Mouse (Mus musculus) hindbrain, embryonic 14.5 days (tissue): ENCODE data around the gene Gtsf1l. TPM values are rescaled to one million over a fixed set of nuclear protein-coding genes. Genes with fewer than 3 reads are reported as not detected.

ENCODE experiments used
- ATAC-seq: fragments of 200-750 bp; cut with Nextera tagmentation; 2 replicates; pipeline ENCODE4 v1.8.0; 2017; ENCODE audit warnings: moderate number of reproducible peaks, mild to moderate bottlenecking, moderate TSS enrichment, moderate library complexity; ENCODE audit not compliant: low FRiP score
- DNase-seq: peaks from one replicate; pipeline ENCODE4 v3.0.0-alpha.2; 2015; ENCODE audit warnings: low spot score
- H3K27ac ChIP-seq: fragments of 300-500 bp; sonication (generic); 2 replicates; pipeline ENCODE4 v1.5.1; 2014; ENCODE audit warnings: mild to moderate bottlenecking, moderate library complexity
- H3K27me3 ChIP-seq: fragments of 300-500 bp; sonication (generic); 2 replicates; pipeline ENCODE4 v1.6.1; 2014; ENCODE audit warnings: mild to moderate bottlenecking, low read length, mixed read lengths; ENCODE audit not compliant: control insufficient read depth, insufficient read depth
- H3K36me3 ChIP-seq: fragments of 300-500 bp; sonication (generic); replicated peaks from 2 replicates; pipeline ENCODE4 v1.6.1; 2014; ENCODE audit not compliant: control insufficient read depth, insufficient read depth
- H3K4me1 ChIP-seq: fragments of 300-500 bp; sonication (generic); replicated peaks from 2 replicates; pipeline ENCODE4 v1.6.1; 2014; ENCODE audit warnings: antibody characterized with exemption, low read length, mixed read lengths; ENCODE audit not compliant: control insufficient read depth, insufficient read depth
- H3K4me2 ChIP-seq: fragments of 300-500 bp; sonication (generic); replicated peaks from 2 replicates; pipeline ENCODE4 v1.6.1; 2014; ENCODE audit warnings: mild to moderate bottlenecking, moderate library complexity
- H3K4me3 ChIP-seq: fragments of 300-500 bp; sonication (generic); replicated peaks from 2 replicates; pipeline ENCODE4 v1.5.1; 2014; ENCODE audit warnings: mild to moderate bottlenecking, low read length
- H3K9ac ChIP-seq: fragments of 300-500 bp; sonication (generic); 2 replicates; pipeline ENCODE4 v1.6.1; 2014
- H3K9me3 ChIP-seq: fragments of 300-500 bp; sonication (generic); 2 replicates; pipeline ENCODE4 v1.6.1; 2016; ENCODE audit warnings: low read length; ENCODE audit not compliant: control insufficient read depth
- WGBS: fragments of 180-500 bp; shearing (Covaris S2); extraction: QIAGEN DNeasy Blood & Tissue Kit; methylation state at CpG from one replicate; pipeline ENCODE4 v1.1.7; 2014; 5-methylcytosine and 5-hydroxymethylcytosine counted together
- polyA plus RNA-seq: library from polyadenylated mRNA; unstranded; fragments of >200 nt; fragmentation: Nextera tagmentation; extraction: Ambion mirVana; gene quantifications from 2 replicates; pipeline ENCODE4 v1.2.1, GENCODE M21; 2014

Gtsf1l gene
- polyA plus RNA-seq, 1 experiment from 2014 or later, result 0.58 TPM

- H3K36me3 ChIP-seq, result no peaks in the 10 kb centered on the region
- 90% methylated on average over 12 of the region's 12 CpGs for WGBS
- no peak for ATAC-seq
Observed at GRCm38 (mm10) chr2:163074808-163075207, 12.8 kb downstream of the Gtsf1l start.

GRCm38 (mm10) chr2:163074006-163074405 lies 13.6 kb downstream of the Gtsf1l start:
- Histone ChIP-seq H3K27ac (no peak overlapping the region), H3K4me1 (no peaks in the 10 kb centered on the region), H3K9me3 (no peaks in the 10 kb centered on the region), H3K36me3 (no peaks in the 10 kb centered on the region), H3K4me2 (no peak overlapping the region), H3K9ac (no peak overlapping the region), H3K27me3 (no peaks in the 10 kb centered on the region), H3K4me3 (no peak overlapping the region)
- DNase-seq (no peak), ATAC-seq (no peak)
- WGBS, result 82% methylated on average over 7 of the region's 7 CpGs

More at GRCm38 (mm10) chr2:163074808-163075207, 12.8 kb downstream of the Gtsf1l start:
- H3K4me2 ChIP-seq, result no peak overlapping the region
- H3K9me3 ChIP-seq, result no peaks in the 10 kb centered on the region
- DNase-seq, result no peak
- H3K9ac ChIP-seq, result no peak overlapping the region
- H3K27me3 ChIP-seq, result no peaks in the 10 kb centered on the region
- no peak overlapping the region for H3K27ac ChIP-seq
- H3K4me3 ChIP-seq, result no peak overlapping the region
- no peaks in the 10 kb centered on the region for H3K4me1 ChIP-seq

GRCm38 (mm10) chr2:163073023-163073757 lies 14.5 kb downstream of the Gtsf1l start:
- DNase-seq (no peak), ATAC-seq (no peak)
- Histone ChIP-seq H3K27me3 (no peaks in the 10 kb centered on the region), H3K36me3 (no peaks in the 10 kb centered on the region), H3K4me2 (no peak overlapping the region), H3K9ac (no peak overlapping the region), H3K4me3 (no peak overlapping the region), H3K4me1 (no peaks in the 10 kb centered on the region), H3K27ac (no peak overlapping the region), H3K9me3 (no peaks in the 10 kb centered on the region)
- 93% methylated on average over 9 of the region's 9 CpGs for WGBS

- Histone ChIP-seq H3K27ac (no peak overlapping the region), H3K36me3 (no peaks in the 10 kb centered on the region), H3K4me3 (no peak overlapping the region), H3K9me3 (no peaks in the 10 kb centered on the region), H3K4me1 (no peaks in the 10 kb centered on the region), H3K4me2 (no peak overlapping the region), H3K9ac (no peak overlapping the region), H3K27me3 (no peaks in the 10 kb centered on the region)
- DNase-seq (no peak), ATAC-seq (no peak)
- 95% methylated on average over 3 of the region's 3 CpGs for WGBS
Observed at GRCm38 (mm10) chr2:163071590-163071989, 16.1 kb downstream of the Gtsf1l start.

- Histone ChIP-seq H3K4me1 (no peaks in the 10 kb centered on the region), H3K4me3 (no peak overlapping the region), H3K36me3 (no peaks in the 10 kb centered on the region), H3K27ac (no peak overlapping the region), H3K9me3 (no peaks in the 10 kb centered on the region), H3K27me3 (no peaks in the 10 kb centered on the region), H3K4me2 (no peak overlapping the region), H3K9ac (no peak overlapping the region)
- DNase-seq, result no peak
- 84% methylated on average over 3 of the region's 3 CpGs for WGBS
- ATAC-seq, result no peak
Observed at GRCm38 (mm10) chr2:163070213-163070612, 17.4 kb downstream of the Gtsf1l start.

GRCm38 (mm10) chr2:163067233-163067632 lies 20.4 kb downstream of the Gtsf1l start:
- H3K9me3 ChIP-seq, result no peaks in the 10 kb centered on the region
- DNase-seq, result no peak
- 91% methylated on average over 1 of the region's 1 CpGs for WGBS

GRCm38 (mm10) chr2:163066326-163066725 lies 21.3 kb downstream of the Gtsf1l start:
- Histone ChIP-seq H3K9me3 (no peaks in the 10 kb centered on the region), H3K9ac (no peak overlapping the region), H3K27me3 (no peaks in the 10 kb centered on the region), H3K27ac (no peak overlapping the region), H3K4me1 (no peaks in the 10 kb centered on the region), H3K4me2 (no peak overlapping the region), H3K36me3 (no peaks in the 10 kb centered on the region), H3K4me3 (no peak overlapping the region)
- no peak for ATAC-seq
- WGBS, result 87% methylated on average over 6 of the region's 6 CpGs
- DNase-seq, result no peak

More at GRCm38 (mm10) chr2:163067233-163067632, 20.4 kb downstream of the Gtsf1l start:
- H3K4me2 ChIP-seq, result no peak overlapping the region
- no peaks in the 10 kb centered on the region for H3K27me3 ChIP-seq
- ATAC-seq, result no peak
- H3K27ac ChIP-seq, result no peak overlapping the region
- H3K36me3 ChIP-seq, result no peaks in the 10 kb centered on the region
- no peak overlapping the region for H3K4me3 ChIP-seq
- H3K4me1 ChIP-seq, result no peaks in the 10 kb centered on the region
- H3K9ac ChIP-seq, result no peak overlapping the region

- H3K4me2 ChIP-seq, result no peak overlapping the region
- DNase-seq, result no peak
- no peak for ATAC-seq
- H3K4me3 ChIP-seq, result no peak overlapping the region
- WGBS, result 68% methylated on average over 6 of the region's 6 CpGs
- H3K9me3 ChIP-seq, result no peaks in the 10 kb centered on the region
- H3K27me3 ChIP-seq, result no peaks in the 10 kb centered on the region
- no peaks in the 10 kb centered on the region for H3K36me3 ChIP-seq
- H3K4me1 ChIP-seq, result no peaks in the 10 kb centered on the region
- H3K27ac ChIP-seq, result no peak overlapping the region
- no peak overlapping the region for H3K9ac ChIP-seq
Observed at GRCm38 (mm10) chr2:163062119-163062508, 25.5 kb downstream of the Gtsf1l start.

- Histone ChIP-seq H3K9me3 (no peaks in the 10 kb centered on the region), H3K27me3 (no peaks in the 10 kb centered on the region), H3K4me1 (no peaks in the 10 kb centered on the region), H3K36me3 (no peaks in the 10 kb centered on the region), H3K4me3 (no peak overlapping the region), H3K9ac (no peak overlapping the region), H3K27ac (no peak overlapping the region), H3K4me2 (no peak overlapping the region)
- no peak for DNase-seq
- no peak for ATAC-seq
- WGBS, result 87% methylated on average over 8 of the region's 8 CpGs
Observed at GRCm38 (mm10) chr2:163061203-163062118, 26.2 kb downstream of the Gtsf1l start.
